Comparison of ENCODE assay signal across 8 mouse cellular contexts in genomic region chr2:39325122-39325521, GRCm38 (mm10).
DNase-seq lines count a peak whose midpoint lies in the region; ATAC-seq and TF ChIP-seq lines count a peak whose summit lies in the region.
"Not testable (repeated sequence)": the region's sequence is repeated elsewhere in the genome, so short reads cannot be mapped to it uniquely, and the experiment has no call there.

No protein-coding gene starts in this region.

- H3K4me1 ChIP-seq in heart, embryonic 15.5 days (replicated peaks); intestine, postnatal 0 days (replicated peaks; ENCODE audit: control insufficient read depth, insufficient read depth, low read length): not testable (repeated sequence)
- peaks cover 28 to 29% of the 10 kb centered on the region in 2 experiments for H3K4me1 ChIP-seq in liver, embryonic 14.5 days (replicated peaks; ENCODE audit: control insufficient read depth in 2 of 2, insufficient read depth in 2 of 2, low read length in 1 of 2)

- peak; percentile 4 for DNase-seq in 3134 (ENCODE audit: extremely low read depth, insufficient read length, low spot score)
- DNase-seq in liver, embryonic 14.5 days (ENCODE audit: low read depth in 3 of 3, low spot score in 3 of 3): peak; percentile 80 to 87 (median 80)
- peak; percentile 58 to 63 for DNase-seq in spleen, postnatal 4 days (ENCODE audit: low spot score in 2 of 2)

- 53% methylated on average over 3 of the region's 3 CpGs for WGBS in heart, embryonic 15.5 days
- WGBS in intestine, postnatal 0 days: 56% methylated on average over 3 of the region's 3 CpGs
- WGBS in liver, embryonic 14.5 days (ENCODE audit: insufficient replicate concordance): 16% methylated on average over 3 of the region's 3 CpGs

- H3K27ac ChIP-seq in heart, embryonic 15.5 days; intestine, postnatal 0 days (ENCODE audit: low read depth, low read length): not testable (repeated sequence)
- H3K27ac ChIP-seq in liver, embryonic 14.5 days: peak overlapping the region; percentile 86

- ATAC-seq in activated CD4-positive, CD25-positive, alpha-beta regulatory T cell, adult 4 months: peak; percentile 7
- ATAC-seq in erythroid progenitor cell, adult 5-6 weeks (replicated peaks; ENCODE audit: low FRiP score, poor library complexity, severe bottlenecking): peak; percentile 88
- not testable (repeated sequence) for ATAC-seq in heart, embryonic 15.5 days (replicated peaks; ENCODE audit: insufficient number of reproducible peaks, insufficient read depth, low FRiP score, low read depth); intestine, postnatal 0 days
- ATAC-seq in liver, embryonic 14.5 days (ENCODE audit: insufficient read depth): peak; percentile 92
- ATAC-seq in megakaryocyte, adult 5-6 weeks (ENCODE audit: poor library complexity, severe bottlenecking): 0 out of 2 replicates have a peak, but pooled peaks have one; percentile 30

- H3K4me3 ChIP-seq in heart, embryonic 15.5 days: not testable (repeated sequence)
- peak overlapping the region; percentile 29; the same call in 1 of the 2 replicates for H3K4me3 ChIP-seq in intestine, postnatal 0 days (ENCODE audit: low read depth, low read length)
- peak overlapping the region in 1 of 2 experiments; percentile 41; a peak in 2 of 4 replicates for H3K4me3 ChIP-seq in liver, embryonic 14.5 days (ENCODE audit: insufficient read depth in 1 of 2, low read depth in 2 of 2, low read length in 2 of 2)

- peak overlapping the region; percentile 54; the same call in 1 of the 2 replicates for H3K4me2 ChIP-seq in heart, embryonic 15.5 days
- H3K4me2 ChIP-seq in intestine, postnatal 0 days (replicated peaks; ENCODE audit: low read depth): peak overlapping the region; percentile 66; the same call in 1 of the 2 replicates
- H3K4me2 ChIP-seq in liver, embryonic 14.5 days (ENCODE audit: low read depth): peak overlapping the region; percentile 68

- TF ChIP-seq CTCF in intestine, postnatal 0 days (IDR thresholded peaks at IDR 0.05; ENCODE audit: low read depth); liver, embryonic 14.5 days (IDR thresholded peaks at IDR 0.05; ENCODE audit: low read depth): not testable (repeated sequence)

- not testable (repeated sequence) for H3K27me3 ChIP-seq in heart, embryonic 15.5 days; intestine, postnatal 0 days (replicated peaks; ENCODE audit: control insufficient read depth, insufficient read depth, low read length); liver, embryonic 14.5 days (ENCODE audit: control insufficient read depth, insufficient read depth, low read length)

- not testable (repeated sequence) for H3K9me3 ChIP-seq in heart, embryonic 15.5 days (replicated peaks); intestine, postnatal 0 days (ENCODE audit: control insufficient read depth); liver, embryonic 14.5 days (ENCODE audit: control insufficient read depth, low read length)

- peak; percentile 96 for TF ChIP-seq EP300 in liver, embryonic 14.5 days (IDR thresholded peaks at IDR 0.05; ENCODE audit: low read depth)

- not testable (repeated sequence) for H3K9ac ChIP-seq in heart, embryonic 15.5 days
- peak overlapping the region; percentile 31; the same call in 1 of the 2 replicates for H3K9ac ChIP-seq in intestine, postnatal 0 days (ENCODE audit: low read depth, low read length)
- peak overlapping the region; percentile 64 for H3K9ac ChIP-seq in liver, embryonic 14.5 days (replicated peaks)

- H3K36me3 ChIP-seq in heart, embryonic 15.5 days; intestine, postnatal 0 days (ENCODE audit: control insufficient read depth, insufficient read depth); liver, embryonic 14.5 days (replicated peaks; ENCODE audit: control insufficient read depth, insufficient read depth, low read depth): not testable (repeated sequence)

Comparison
In these comparisons a context has a peak if more than half of its experiments do, and no peak if none do; other contexts are left out.
1. DNase-seq: peak in every context shown above with its lines; median percentile 80 in liver, embryonic 14.5 days; 60 in spleen, postnatal 4 days; 4 in 3134.